Mouse (Mus musculus): Measurements from ENCODE around the gene Pfdn5. TPM values are rescaled to one million over a fixed set of nuclear protein-coding genes. Genes with fewer than 3 reads are reported as not detected.

Pfdn5 gene
- total and polyA plus RNA-seq, 3 experiments: 302 to 7,439 (median 465) TPM

DNA sequence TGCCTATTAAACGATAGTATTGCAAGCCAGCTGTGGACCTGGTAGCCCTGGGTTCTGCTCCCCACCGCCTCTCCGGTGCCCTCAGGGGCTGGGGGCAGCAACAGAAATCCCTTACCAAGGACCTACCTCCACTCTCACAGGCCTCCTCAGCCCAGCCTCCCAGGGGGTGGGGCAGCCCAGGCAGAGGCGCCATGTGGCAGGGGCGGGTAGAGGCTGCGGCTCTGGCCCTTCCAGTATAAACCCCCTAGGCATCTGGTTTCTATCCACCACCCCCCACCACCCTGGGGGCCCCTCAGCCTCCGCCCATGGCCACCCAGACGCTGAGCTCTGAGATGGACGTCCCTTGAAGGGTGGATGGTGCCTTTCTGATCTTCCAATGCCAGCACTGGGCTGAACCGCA lies 44.8 kb downstream of the Pfdn5 start:
- Histone ChIP-seq H3K4me3 (ENCODE audit: control insufficient read depth in 1 of 2, insufficient read depth in 1 of 2, low read depth in 2 of 2, low read length in 2 of 2) (no peak overlapping the region), H3K27me3 (ENCODE audit: control insufficient read depth in 1 of 2, insufficient read depth in 2 of 2, low read length in 2 of 2) (peaks cover 4 to 23% of the 10 kb centered on the region in 2 experiments; a peak in 3 of 4 replicates), H3K79me2 (ENCODE audit: control insufficient read depth, insufficient read depth, low read length, poor library complexity) (no peaks in the 10 kb centered on the region), H3K9ac (ENCODE audit: control insufficient read depth, low read depth, low read length, poor library complexity, severe bottlenecking) (no peak overlapping the region), H3K36me3 (ENCODE audit: control insufficient read depth in 1 of 2, insufficient read depth in 2 of 2, low read length in 2 of 2) (no peaks in the 10 kb centered on the region), H3K27ac (ENCODE audit: control insufficient read depth, low read depth, low read length) (no peak overlapping the region), H3K9me3 (replicated peaks; ENCODE audit: insufficient read depth, low read length) (no peaks in the 10 kb centered on the region), H3K4me1 (ENCODE audit: control insufficient read depth in 1 of 2, insufficient read depth in 2 of 2, low read length in 2 of 2) (no peaks in the 10 kb centered on the region)
- no peak for DNase-seq (ENCODE audit: low read depth, low spot score)
- TF ChIP-seq HCFC1 (IDR thresholded peaks at IDR 0.05; ENCODE audit: low read depth, low read length) (no peak), RCOR1 (IDR thresholded peaks at IDR 0.05; ENCODE audit: low read depth, low read length) (no peak), GATA1 (IDR thresholded peaks at IDR 0.05; ENCODE audit: low read depth, low read length) (no peak), SMC3 (IDR thresholded peaks at IDR 0.05; ENCODE audit: low read depth, low read length) (no peak), NRF1 (IDR thresholded peaks at IDR 0.05; ENCODE audit: insufficient read depth, low read depth, low read length, poor library complexity, severe bottlenecking) (no peak), EP300 (IDR thresholded peaks at IDR 0.05; ENCODE audit: low read depth in 1 of 2, low read length in 2 of 2) (no peak), MAX (IDR thresholded peaks at IDR 0.05; ENCODE audit: low read length) (no peak), CHD2 (IDR thresholded peaks at IDR 0.05; ENCODE audit: low read length) (no peak)

DNA sequence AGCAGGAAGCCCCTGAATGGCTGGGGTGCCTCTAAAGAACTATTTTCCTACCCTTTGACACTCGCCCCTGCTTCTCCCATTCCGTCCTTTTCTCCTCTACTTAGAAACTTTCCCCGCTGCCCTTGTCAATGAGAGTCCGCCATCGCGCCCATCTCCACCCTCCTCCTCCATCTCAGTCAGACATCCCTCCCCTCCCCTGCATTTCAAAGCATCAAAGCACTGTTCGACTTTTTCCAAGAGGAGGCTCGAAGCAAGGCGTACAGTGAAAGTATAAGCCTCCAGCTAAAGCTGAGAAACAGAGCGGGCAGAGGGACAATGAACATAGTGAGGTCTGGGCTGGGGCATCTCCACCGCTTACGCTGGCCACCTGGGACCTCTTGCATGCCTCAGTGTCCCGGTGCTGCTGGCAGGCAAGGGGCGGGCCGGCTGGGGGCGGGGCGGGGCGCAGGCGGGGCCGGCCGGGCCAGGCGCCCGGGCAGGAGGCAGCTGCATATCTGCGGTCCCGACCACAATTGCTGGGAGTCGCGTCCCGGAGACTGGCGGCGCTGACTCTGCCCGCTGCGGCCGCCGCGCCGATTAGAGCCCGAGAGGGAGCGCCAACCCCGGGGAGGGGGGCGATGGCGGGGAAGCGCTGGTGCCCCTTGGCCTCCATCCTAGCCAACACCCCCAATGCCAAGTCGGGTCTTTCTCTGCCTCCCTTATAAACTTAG lies 50.7 kb downstream of the Pfdn5 start:
- Histone ChIP-seq H3K79me2 (ENCODE audit: control insufficient read depth, insufficient read depth, low read length, poor library complexity) (no peaks in the 10 kb centered on the region), H3K9ac (ENCODE audit: control insufficient read depth, low read depth, low read length, poor library complexity, severe bottlenecking) (peak overlapping the region; percentile 60), H3K4me1 (ENCODE audit: control insufficient read depth in 1 of 2, insufficient read depth in 2 of 2, low read length in 2 of 2) (peaks cover 10 to 14% of the 10 kb centered on the region in 2 experiments), H3K36me3 (ENCODE audit: control insufficient read depth in 1 of 2, insufficient read depth in 2 of 2, low read length in 2 of 2) (peaks cover 0 to 11% of the 10 kb centered on the region in 2 experiments; a peak in 2 of 4 replicates), H3K9me3 (replicated peaks; ENCODE audit: insufficient read depth, low read length) (no peaks in the 10 kb centered on the region), H3K4me3 (ENCODE audit: control insufficient read depth in 1 of 2, insufficient read depth in 1 of 2, low read depth in 2 of 2, low read length in 2 of 2) (peak overlapping the region; percentile 61 to 68), H3K27me3 (ENCODE audit: control insufficient read depth in 1 of 2, insufficient read depth in 2 of 2, low read length in 2 of 2) (peaks cover 6 to 13% of the 10 kb centered on the region in 2 experiments; a peak in 3 of 4 replicates), H3K27ac (ENCODE audit: control insufficient read depth, low read depth, low read length) (no peak overlapping the region)
- DNase-seq (ENCODE audit: low read depth, low spot score): peak; percentile 79
- TF ChIP-seq ZMIZ1 (IDR thresholded peaks at IDR 0.05; ENCODE audit: low read depth, low read length): no peak
- no peak for TF ChIP-seq MEF2A (IDR thresholded peaks at IDR 0.05; ENCODE audit: extremely low read depth, insufficient replicate concordance, low read depth, low read length, poor library complexity, severe bottlenecking)
- TF ChIP-seq KAT2A (conservative IDR thresholded peaks at IDR 0.05; ENCODE audit: low read depth, low read length): no peak
- TF ChIP-seq ZKSCAN1 (IDR thresholded peaks at IDR 0.05; ENCODE audit: low read depth, low read length): no peak
- peak; percentile 81 for TF ChIP-seq MAZ (IDR thresholded peaks at IDR 0.05; ENCODE audit: low read depth, low read length)
- no peak for TF ChIP-seq RCOR1 (IDR thresholded peaks at IDR 0.05; ENCODE audit: low read depth, low read length)
- peak; percentile 55 for TF ChIP-seq TCF12 (IDR thresholded peaks at IDR 0.05; ENCODE audit: low read depth, low read length)
- TF ChIP-seq USF2 (IDR thresholded peaks at IDR 0.05; ENCODE audit: borderline replicate concordance in 1 of 2, insufficient read depth in 1 of 2, low read depth in 1 of 2, low read length in 2 of 2): no peak
- TF ChIP-seq SMC3 (IDR thresholded peaks at IDR 0.05; ENCODE audit: low read depth, low read length): no peak
- TF ChIP-seq MAFK (IDR thresholded peaks at IDR 0.05; ENCODE audit: borderline replicate concordance, low read depth, low read length): no peak
- no peak for TF ChIP-seq ETS1 (IDR thresholded peaks at IDR 0.05; ENCODE audit: low read depth, low read length)
- TF ChIP-seq TAL1 (IDR thresholded peaks at IDR 0.05; ENCODE audit: low read length): no peak
- TF ChIP-seq POLR2AphosphoS5 (IDR thresholded peaks at IDR 0.05; ENCODE audit: borderline replicate concordance, low read depth, low read length): no peak
- TF ChIP-seq UBTF (IDR thresholded peaks at IDR 0.05; ENCODE audit: borderline replicate concordance, insufficient read depth, low read depth, low read length): peak; percentile 96; the same call in 1 of the 2 replicates
- no peak for TF ChIP-seq MAX (IDR thresholded peaks at IDR 0.05; ENCODE audit: low read length)
- no peak for TF ChIP-seq POLR2AphosphoS2 (IDR thresholded peaks at IDR 0.05; ENCODE audit: low read length)
- 0 out of 2 replicates have a peak, but pooled peaks have one; percentile 1 for TF ChIP-seq ZNF384 (IDR thresholded peaks at IDR 0.05; ENCODE audit: low read depth, low read length)
- no peak for TF ChIP-seq EP300 (IDR thresholded peaks at IDR 0.05; ENCODE audit: low read depth in 1 of 2, low read length in 2 of 2)
- TF ChIP-seq CHD1 (IDR thresholded peaks at IDR 0.05; ENCODE audit: low read depth, low read length): no peak
- TF ChIP-seq RAD21 (IDR thresholded peaks at IDR 0.05; ENCODE audit: low read depth, low read length): no peak
- no peak for TF ChIP-seq TBP (IDR thresholded peaks at IDR 0.05; ENCODE audit: low read depth, low read length)
- TF ChIP-seq E2F4 (IDR thresholded peaks at IDR 0.05; ENCODE audit: borderline replicate concordance, low read depth, low read length): no peak
- no peak for TF ChIP-seq CHD2 (IDR thresholded peaks at IDR 0.05; ENCODE audit: low read length)
- TF ChIP-seq MYC (IDR thresholded peaks at IDR 0.05; ENCODE audit: low read depth, low read length): no peak
- no peak for TF ChIP-seq SIN3A (IDR thresholded peaks at IDR 0.05; ENCODE audit: low read length)
- no peak for TF ChIP-seq CTCF (IDR thresholded peaks at IDR 0.05 in 2 of 3, conservative IDR thresholded peaks at IDR 0.05 in 1 of 3; ENCODE audit: control insufficient read depth in 1 of 3, insufficient read depth in 1 of 3, low read depth in 2 of 3, low read length in 3 of 3, poor library complexity in 1 of 3, severe bottlenecking in 1 of 3)

Measured in MEL (cell line).